Mouse (Mus musculus): ENCODE data around the gene R3hdm4.

Gene R3hdm4

DNA sequence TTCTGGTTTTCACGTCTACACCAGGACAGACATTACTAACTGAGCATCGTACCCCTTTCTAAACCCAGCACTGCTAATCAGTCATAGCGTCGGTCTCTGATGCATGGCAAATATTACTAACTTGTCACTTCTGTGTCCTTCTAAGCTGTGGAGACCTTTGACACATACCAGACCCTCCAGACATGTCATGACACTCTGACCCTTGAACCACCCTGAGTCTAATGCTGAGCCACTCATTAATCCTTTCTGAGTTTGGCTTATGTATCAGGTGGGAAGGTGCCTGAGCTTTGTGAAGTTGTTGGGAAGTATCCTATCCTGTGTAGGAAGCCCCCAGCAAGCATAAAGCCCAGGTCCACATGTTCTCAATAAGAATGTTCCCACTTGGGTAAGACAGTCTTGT, 28.9 kb upstream of the R3hdm4 start:
- TF ChIP-seq GATA4 (IDR thresholded peaks at IDR 0.05; ENCODE audit: insufficient replicate concordance, low read length): no peak

GRCm38 (mm10) chr10:79947502-79947901, 26.5 kb upstream of the R3hdm4 start:
- no peak for TF ChIP-seq GATA4 (IDR thresholded peaks at IDR 0.05; ENCODE audit: insufficient replicate concordance, low read length)

DNA sequence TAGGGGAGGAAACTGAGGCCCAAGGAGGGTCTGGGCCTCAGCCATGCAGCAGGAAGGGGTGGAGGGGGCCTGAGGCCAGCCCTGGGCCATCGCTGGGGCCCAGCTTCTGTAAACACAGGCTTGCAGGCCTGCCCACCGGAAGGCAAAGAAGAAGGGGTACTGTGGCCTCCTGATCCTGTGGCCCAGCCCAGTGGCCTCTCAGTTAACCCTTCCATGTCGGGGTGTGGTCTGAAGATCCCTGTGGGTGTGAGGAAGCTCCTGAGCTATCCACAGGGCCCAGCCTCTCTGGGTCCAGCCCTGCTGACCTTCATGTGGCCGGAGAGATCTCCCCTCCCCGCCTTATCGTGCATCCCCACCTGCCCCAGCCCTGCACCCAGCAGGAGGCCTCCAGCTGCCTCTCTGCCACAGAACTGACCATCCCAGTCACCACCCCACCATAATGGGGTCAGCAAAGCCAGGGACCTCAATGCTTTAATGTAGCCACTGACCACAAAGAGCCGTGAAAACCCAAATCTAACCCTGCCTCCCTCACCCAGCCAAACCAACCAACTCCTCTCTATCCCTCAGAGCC, 25.8 kb upstream of the R3hdm4 start:
- no peak for TF ChIP-seq GATA4 (IDR thresholded peaks at IDR 0.05; ENCODE audit: insufficient replicate concordance, low read length)

DNA sequence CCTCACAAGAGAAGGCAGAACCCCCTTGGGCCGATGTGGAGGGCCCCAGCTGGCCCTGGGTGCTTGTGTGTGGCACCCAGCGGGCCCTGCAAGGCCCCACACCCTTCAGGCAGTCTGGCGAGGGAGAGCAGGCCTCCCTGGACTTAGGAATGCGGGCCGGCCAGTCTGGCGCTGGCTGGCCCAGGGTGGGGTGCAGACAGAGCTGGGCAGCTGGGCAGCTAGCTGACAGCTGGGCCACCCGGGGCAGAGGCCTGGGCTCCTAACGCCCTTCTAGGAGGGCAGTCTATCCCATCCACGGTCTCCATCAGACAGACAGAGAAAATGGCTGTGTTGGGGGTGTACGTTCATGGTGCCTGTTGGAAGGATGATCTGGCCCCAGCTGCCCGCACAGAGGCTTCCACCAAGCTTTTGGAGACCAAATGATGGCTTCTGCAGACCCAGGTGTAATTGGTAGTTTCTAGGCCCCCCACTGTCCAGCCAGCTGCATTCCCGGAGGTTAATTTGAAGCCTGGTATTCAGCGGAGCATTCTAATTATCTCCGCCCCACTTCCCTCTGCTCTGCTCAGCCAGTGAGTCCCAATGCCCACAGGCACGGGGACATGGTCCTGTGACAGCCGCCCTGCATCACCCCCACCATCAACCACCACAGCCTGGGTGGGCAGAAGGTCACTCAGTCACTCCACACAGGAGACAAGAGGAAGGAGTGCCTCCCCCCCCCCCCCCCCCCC, 24.7 kb upstream of the R3hdm4 start:
- TF ChIP-seq GATA4 (IDR thresholded peaks at IDR 0.05; ENCODE audit: insufficient replicate concordance, low read length): no peak

GRCm38 (mm10) chr10:79943471-79943901, 22.5 kb upstream of the R3hdm4 start:
- no peak for TF ChIP-seq GATA4 (IDR thresholded peaks at IDR 0.05; ENCODE audit: insufficient replicate concordance, low read length)

GRCm38 (mm10) chr10:79942988-79943387, 22.0 kb upstream of the R3hdm4 start:
- TF ChIP-seq GATA4 (IDR thresholded peaks at IDR 0.05; ENCODE audit: insufficient replicate concordance, low read length): no peak

DNA sequence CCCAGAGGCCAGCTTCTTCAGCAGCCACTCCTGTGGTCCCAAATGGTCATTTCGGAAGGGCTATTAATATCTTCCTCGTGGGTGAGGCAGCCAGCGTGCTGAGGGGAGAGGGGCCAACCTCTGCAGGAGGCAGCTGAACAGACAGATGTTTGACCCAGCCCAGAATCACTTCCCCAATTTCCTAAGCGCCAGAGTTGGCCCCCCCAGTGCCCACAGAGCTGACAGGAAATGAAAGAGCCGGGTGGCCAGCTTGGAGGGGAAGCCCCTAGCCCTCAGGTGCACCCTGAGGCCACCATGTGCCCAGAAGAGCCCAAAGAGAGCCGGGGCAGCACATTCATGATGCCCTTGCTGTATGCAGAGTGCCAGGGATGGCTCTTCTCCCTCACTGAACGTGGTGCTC, 19.7 kb upstream of the R3hdm4 start:
- TF ChIP-seq GATA4 (IDR thresholded peaks at IDR 0.05; ENCODE audit: insufficient replicate concordance, low read length): no peak

DNA sequence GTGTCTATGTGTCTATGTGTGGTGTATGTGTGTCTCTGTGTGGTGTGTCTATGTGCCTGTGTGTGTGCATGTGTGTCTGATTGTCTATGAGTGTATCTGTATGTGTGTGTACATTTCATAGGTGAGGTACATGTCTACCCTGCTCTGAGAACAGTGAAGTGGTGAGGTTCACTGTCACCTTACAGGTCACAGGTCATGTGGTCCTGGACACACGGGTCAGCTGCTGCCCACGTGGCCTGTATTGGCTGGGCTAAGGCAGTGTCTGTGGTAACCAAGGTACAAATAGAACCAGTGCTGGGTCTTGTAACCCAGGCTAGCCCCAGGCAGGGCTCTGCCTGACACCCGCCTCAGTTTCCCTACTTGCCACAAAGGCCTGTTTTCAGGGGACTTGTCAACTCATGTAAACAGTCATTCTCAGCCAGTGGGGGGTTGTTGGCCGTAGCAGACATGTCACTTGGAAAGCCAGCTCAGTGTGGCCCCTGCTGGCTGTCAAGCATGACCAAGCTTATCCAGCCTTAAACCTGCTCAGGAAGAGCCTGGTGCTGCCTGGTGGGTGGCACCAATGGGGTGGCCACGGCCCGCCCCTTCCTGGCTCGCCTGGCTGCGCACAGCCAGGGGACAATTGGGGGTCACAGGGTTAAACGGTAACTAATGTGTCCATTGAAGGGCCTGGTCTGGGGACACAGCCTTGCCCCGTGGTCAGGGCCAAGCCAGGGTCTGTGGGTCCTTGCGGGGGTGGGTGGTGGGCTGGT, 16.9 kb upstream of the R3hdm4 start:
- TF ChIP-seq GATA4 (IDR thresholded peaks at IDR 0.05; ENCODE audit: insufficient replicate concordance, low read length): no peak

- peak; percentile 99; the same call in 1 of the 2 replicates for TF ChIP-seq GATA4 (IDR thresholded peaks at IDR 0.05; ENCODE audit: insufficient replicate concordance, low read length)
Observed at GRCm38 (mm10) chr10:79936911-79937441, 16.0 kb upstream of the R3hdm4 start.

- no peak for TF ChIP-seq GATA4 (IDR thresholded peaks at IDR 0.05; ENCODE audit: insufficient replicate concordance, low read length)
Observed at GRCm38 (mm10) chr10:79936284-79936910, 15.4 kb upstream of the R3hdm4 start.

- TF ChIP-seq GATA4 (IDR thresholded peaks at IDR 0.05; ENCODE audit: insufficient replicate concordance, low read length): no peak
Observed at GRCm38 (mm10) chr10:79934794-79935569, 14.0 kb upstream of the R3hdm4 start.

- TF ChIP-seq GATA4 (IDR thresholded peaks at IDR 0.05; ENCODE audit: insufficient replicate concordance, low read length): peak; percentile 84; the same call in 1 of the 2 replicates
Observed at GRCm38 (mm10) chr10:79934272-79934721, 13.3 kb upstream of the R3hdm4 start.

DNA sequence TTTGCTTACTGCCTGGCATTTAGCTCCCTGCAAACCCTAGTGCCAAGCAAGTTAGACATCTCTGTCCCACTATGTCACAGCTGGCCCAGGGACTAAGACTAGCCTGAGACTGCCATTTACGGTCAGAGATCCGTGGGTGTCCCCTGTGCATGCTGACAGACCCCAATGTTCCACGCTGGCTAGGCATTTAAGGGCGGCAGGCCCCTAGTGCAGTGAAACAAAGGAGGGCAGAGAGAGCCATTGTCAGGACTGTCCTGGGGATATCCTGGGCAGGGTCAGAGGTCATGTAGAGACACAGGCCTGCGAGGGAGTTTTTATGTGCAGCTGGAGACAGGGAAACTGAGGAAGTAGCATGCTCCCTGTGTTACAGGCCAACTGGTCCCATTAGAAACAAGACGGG, 12.9 kb upstream of the R3hdm4 start:
- TF ChIP-seq GATA4 (IDR thresholded peaks at IDR 0.05; ENCODE audit: insufficient replicate concordance, low read length): no peak

- TF ChIP-seq GATA4 (IDR thresholded peaks at IDR 0.05; ENCODE audit: insufficient replicate concordance, low read length): no peak
Observed at GRCm38 (mm10) chr10:79933145-79933679, 12.2 kb upstream of the R3hdm4 start.

Measured in liver, adult (tissue).